Mouse (Mus musculus) spleen, postnatal 4 days (tissue): ENCODE measurements around the gene Rufy2.

ENCODE experiments used
- DNase-seq, 2 experiments: peaks; one replicate each; pipeline ENCODE4 v3.0.0; 2022; ENCODE audit warnings: low spot score in 2 of 2

Gene Rufy2

GRCm38 (mm10) chr10:63014168-63014567 is 34.1 kb downstream of the Rufy2 start:
- DNase-seq: no peak

DNA sequence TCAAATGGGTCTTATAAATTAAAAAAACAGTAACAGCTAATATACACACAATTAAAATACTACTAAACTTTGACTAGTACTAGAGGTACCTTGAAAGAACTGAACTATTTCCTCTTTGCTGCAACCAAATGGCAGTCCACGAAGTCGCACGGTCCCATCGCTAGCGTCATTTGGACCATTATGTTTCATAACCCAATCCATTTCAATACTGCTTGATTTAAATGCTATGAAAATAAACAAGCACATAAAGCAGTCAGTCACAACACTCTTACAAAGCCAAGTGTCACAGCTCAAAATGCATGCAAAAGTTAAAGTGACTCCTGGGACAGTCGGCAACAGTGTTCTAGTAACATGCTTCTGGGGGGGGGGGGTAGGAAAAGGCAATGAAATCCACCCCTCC is 39.3 kb downstream of the Rufy2 start:
- no peak for DNase-seq

DNA sequence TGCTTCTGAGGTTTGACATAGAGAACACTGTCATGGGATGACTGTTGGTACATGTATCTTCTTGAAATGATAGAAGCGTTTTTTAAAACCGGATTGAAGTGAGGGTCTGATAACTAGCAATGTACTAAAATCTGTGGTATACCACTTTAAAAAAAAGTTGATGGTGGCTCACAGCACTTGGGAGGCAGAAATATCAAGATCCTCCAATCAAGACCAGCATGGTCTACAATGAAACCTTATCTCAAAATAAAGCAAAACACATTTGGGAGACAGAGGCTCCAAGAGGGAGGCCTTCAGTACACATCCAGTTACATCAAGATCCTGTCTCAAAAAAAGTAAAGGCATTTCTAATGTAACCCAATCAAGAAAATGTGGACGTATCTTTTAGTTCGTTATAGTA is 41.7 kb downstream of the Rufy2 start:
- DNase-seq: no peak

DNA sequence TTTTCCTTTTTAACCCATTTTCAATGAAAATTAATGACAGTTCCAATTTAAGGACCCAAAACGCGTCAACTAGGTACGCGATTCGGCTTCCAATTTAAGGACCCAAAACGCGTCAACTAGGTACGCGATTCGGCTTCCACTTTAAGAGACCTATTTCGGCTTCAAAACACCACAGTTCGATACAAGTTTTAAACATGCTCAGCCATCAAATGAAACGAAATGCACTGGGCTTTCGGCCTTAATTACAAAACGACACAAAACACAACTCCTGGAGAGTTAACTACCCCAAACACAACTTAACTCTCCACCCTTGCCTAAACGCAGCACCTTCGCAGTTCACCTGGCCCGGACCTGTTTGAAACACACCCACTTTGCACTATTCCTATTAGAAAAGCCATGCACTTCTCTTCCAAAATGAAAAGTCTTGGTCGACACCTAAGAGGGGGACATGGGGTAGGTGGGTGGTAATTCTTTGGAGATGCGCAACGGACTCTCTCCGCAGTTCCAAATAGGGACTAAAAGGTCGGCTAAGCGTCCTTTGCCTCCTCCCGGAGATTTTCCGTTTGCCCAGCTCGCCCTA is 42.6 kb downstream of the Rufy2 start:
- DNase-seq: peak in 1 of 2 experiments; percentile 63

- peak; percentile 55 to 85 for DNase-seq
These were observed 43.2 kb downstream of the Rufy2 start for GRCm38 (mm10) chr10:63023121-63023748.

- DNase-seq: peak; percentile 98 to 99
These were observed 43.9 kb downstream of the Rufy2 start, which contains the start of the genes Hnrnph3 and Pbld2 for GRCm38 (mm10) chr10:63023749-63024579. Gene Hnrnph3 (minus strand): TSS chr10:63024217. Gene Pbld2 (plus strand): TSS chr10:63024315.

GRCm38 (mm10) chr10:63024580-63024910 is 44.5 kb downstream of the Rufy2 start:
- peak; percentile 37 to 70 for DNase-seq

- DNase-seq: no peak
These were observed 45.0 kb downstream of the Rufy2 start for GRCm38 (mm10) chr10:63025016-63025415.

DNA sequence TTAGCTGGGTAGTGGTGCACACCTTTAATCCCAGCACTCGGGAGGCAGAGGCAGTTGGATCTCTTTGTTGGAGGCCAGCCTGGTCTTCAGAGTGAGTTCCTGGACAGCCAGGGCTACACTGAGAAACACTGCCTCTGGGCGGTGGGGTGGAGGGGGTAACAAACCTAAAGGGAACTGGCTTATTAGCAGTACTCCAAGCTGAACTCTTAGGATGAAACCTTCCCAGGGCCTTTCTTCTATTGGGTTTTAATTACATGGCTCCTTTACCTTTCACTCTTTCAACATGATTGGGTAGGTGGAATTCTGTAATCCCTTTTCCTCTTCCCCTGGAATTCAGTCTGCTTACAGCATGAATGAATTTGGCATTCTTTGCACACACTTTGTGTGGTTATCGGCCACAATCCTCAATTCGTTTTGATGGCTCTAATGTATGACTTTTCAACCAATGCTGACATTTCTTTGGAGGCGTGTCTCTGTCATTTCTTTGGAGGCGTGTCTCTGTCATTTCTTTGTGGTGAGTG is 45.5 kb downstream of the Rufy2 start:
- DNase-seq: no peak

- DNase-seq: no peak
These were observed 46.3 kb downstream of the Rufy2 start for GRCm38 (mm10) chr10:63026156-63026794.

DNA sequence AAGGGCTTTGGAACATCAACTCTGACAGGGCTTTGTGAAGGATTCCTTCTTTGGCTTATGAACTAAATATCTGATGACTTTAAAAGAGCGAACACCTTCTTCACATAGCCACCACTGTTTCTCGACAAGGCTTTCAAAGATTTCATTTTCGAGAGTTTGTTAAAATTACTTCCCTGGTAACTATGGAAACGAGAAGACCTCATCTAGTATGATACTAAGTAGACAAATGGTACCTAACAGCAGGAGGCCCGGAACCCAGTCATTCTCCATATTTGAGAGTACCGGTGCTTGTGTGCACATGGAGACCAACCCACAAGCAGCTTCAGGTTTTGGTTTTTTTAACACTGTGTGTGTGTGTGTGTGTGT is 46.8 kb downstream of the Rufy2 start:
- no peak for DNase-seq

DNA sequence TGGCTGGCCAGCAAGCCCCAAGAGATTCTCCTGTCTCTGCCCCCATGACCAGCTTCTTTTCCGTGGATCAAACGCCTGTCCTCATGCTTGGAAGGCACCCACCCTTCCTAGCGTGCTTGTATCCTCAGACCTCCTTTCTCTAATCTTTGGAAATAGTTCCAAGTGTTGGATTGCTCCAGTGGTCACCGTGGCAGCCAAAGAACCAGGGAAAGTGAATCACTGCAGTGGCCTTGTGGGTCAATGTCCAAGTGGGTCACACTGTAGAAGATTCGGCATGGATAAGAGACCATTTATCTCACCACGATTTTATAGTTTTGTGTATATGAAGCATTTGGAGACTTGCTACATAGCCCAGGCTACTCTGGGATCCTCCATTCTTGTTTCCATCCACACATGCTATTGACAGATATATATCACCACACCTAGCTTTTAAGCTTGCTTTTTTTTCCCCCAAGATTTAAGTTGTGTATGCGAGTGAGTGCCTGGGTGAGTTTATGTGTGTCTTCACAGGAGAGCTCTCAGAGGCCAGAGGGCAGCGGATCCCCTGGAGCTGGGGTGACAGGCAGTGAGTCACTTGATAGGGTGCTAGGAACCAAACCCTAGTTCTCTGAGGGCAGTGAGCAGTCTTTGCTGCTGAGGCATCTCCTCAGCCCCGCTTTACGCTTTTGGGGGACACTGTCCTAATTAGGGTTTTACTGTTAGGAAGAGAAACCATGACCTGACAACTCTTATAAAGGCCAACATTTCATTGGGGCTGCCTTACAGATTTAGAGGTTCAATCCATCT is 47.5 kb downstream of the Rufy2 start:
- no peak for DNase-seq

GRCm38 (mm10) chr10:63028396-63028795 is 48.4 kb downstream of the Rufy2 start:
- DNase-seq: no peak

- no peak for DNase-seq
These were observed 52.2 kb downstream of the Rufy2 start for GRCm38 (mm10) chr10:63032267-63032666.

GRCm38 (mm10) chr10:63032956-63033355 is 52.9 kb downstream of the Rufy2 start:
- no peak for DNase-seq

GRCm38 (mm10) chr10:63038571-63039320 is 58.7 kb downstream of the Rufy2 start:
- DNase-seq: no peak

DNA sequence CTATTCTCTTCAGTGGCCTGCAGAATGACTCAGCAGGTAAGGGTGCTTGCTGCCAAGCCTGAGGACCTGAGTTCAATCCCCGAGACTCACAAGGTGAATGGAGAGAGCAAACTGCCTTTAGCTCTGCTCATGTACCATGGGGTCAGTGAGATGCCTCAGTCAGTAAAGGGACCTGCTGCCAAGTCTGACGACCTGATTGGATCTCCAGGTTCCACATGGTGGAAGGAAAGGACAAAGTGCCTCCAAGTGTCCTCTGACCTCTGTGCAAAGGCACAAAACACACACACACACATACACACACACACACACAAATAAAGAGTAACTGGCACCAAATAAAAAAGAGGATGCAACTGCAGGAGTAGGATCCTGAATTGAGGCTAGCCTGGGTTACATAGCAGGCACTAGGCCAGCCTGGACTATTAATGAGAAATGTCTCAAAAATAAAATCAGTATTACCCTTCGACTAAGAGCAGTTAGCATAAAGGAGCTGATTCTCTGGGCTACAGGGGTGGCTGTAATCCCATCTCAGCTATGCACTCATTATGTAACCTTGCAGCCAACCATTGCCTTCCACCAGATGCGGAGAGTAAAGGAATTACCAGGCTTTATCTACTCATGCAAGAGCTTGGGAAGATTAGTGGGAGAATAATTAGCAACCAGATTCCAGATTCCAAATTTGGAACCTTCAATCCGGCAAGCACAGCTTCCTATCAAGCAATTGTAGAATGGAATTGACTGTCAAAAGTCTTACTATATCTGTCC is 60.0 kb downstream of the Rufy2 start:
- DNase-seq: no peak

GRCm38 (mm10) chr10:63043154-63043553 is 63.1 kb downstream of the Rufy2 start:
- no peak for DNase-seq

GRCm38 (mm10) chr10:63047751-63048150 is 67.7 kb downstream of the Rufy2 start:
- DNase-seq: no peak

DNA sequence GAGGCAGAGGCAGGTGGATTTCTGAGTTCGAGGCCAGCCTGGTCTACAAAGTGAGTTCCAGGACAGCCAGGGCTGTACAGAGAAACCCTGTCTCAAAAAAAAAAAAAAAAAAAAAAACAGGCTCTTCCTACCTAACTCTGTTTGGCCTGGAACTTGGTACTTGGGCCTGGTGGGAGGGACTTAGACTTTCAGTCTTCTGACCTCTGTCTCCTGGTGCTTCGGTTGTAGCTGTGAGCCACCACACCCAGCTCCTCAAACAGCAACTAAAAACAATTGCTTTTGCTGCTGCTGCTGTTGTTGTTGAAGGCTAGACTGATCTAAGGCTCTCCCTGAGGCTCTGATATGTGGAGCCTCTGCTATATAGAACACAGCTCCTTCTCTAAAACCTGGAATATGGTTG is 69.1 kb downstream of the Rufy2 start:
- DNase-seq: no peak
